Mouse (Mus musculus): ENCODE data around the gene Arnt.

- TF ChIP-seq CTCF (IDR thresholded peaks at IDR 0.05; ENCODE audit: insufficient read depth, low read depth, low read length) (no peak), POLR2A (IDR thresholded peaks at IDR 0.05; ENCODE audit: insufficient read depth, low read depth, low read length) (no peak)
These were observed 87.0 kb downstream of the Arnt start for GRCm38 (mm10) chr3:95521168-95521567.

All from olfactory bulb, adult 2 months (tissue).